Mouse (Mus musculus) retina, postnatal 7 days (tissue): ENCODE results near the gene Uck1.
"Not testable (repeated sequence)": the region's sequence is repeated elsewhere in the genome, so short reads cannot be mapped to it uniquely, and the experiment has no call there.

Experiments
- DNase-seq: peaks from one replicate; pipeline ENCODE4 v3.0.0-alpha.2; 2012; ENCODE audit warnings: low read depth, low spot score

Uck1 gene

DNA sequence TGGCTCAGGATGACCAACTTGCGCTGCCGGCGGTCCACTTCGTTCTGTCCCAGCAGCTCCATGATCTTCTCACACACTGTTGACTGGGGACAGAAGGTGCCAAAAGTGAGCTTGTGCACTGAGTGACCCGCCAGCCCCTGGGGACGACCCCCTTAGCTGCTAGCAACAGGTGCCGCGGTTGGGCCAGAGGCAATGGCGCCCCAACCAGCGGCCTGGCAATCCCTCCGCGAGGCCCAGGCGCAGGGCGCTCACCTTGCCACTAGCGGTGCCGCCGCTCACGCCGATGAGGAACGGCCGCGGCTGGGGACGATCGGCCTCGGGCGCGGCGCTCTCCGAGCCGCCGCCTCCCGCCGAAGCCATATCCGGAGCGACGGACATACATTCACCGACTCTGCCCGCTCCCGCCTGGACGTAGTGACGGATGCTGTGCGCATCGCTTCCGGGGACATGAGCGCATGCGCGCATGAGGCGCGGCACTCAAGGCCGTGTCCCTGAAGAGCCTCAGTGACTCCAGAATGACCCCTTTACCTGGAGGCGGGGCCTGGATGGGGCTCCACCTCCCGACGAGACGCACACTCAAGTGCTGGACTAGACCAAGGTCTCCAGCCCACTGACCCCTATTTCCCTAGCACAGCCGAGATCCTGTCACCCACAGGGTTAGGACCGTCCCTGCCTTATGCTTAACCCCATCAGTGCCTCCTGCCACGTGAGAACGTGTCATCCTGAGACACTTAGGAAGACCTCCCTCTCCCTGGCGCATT lies at the start of gene Uck1:
Gene Uck1 (minus strand): TSS at position 503 of the 761 bp plus-strand sequence.
- peak; percentile 77 for DNase-seq

DNA sequence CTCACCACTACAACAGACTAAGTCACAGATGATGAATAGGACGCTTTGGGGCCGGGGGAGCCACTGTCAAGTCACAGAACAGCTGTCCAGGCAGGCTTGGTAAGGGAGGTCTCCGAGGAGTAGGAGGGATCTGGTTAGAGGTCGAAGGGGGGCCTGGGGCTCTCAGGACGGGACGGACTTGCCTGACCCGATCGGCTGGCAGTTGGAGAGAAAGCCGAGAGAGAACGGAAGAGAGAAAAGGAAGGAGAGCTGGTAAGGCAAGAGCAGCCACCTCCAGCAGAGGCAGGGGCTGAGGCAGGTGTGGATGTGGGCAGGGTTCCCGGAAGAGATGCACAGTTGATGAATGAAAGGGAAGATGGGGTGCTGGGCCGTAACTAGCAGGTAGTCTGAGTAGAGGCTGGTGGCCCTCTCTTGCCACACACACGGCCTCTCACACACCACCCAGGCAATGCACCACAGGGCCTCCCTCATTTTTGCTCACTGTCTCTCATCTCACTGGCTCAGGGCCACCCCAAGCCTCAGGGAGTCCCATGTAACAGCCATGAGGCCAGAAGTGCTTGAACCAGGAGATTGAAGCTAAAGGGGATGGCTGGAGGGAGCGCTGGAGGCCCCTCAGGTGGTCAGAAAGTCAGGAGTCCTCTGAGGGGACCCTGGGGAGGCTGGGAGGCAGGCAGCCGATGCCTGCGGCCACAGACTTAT lies 49.1 kb upstream of the Uck1 start:
- no peak for DNase-seq

DNA sequence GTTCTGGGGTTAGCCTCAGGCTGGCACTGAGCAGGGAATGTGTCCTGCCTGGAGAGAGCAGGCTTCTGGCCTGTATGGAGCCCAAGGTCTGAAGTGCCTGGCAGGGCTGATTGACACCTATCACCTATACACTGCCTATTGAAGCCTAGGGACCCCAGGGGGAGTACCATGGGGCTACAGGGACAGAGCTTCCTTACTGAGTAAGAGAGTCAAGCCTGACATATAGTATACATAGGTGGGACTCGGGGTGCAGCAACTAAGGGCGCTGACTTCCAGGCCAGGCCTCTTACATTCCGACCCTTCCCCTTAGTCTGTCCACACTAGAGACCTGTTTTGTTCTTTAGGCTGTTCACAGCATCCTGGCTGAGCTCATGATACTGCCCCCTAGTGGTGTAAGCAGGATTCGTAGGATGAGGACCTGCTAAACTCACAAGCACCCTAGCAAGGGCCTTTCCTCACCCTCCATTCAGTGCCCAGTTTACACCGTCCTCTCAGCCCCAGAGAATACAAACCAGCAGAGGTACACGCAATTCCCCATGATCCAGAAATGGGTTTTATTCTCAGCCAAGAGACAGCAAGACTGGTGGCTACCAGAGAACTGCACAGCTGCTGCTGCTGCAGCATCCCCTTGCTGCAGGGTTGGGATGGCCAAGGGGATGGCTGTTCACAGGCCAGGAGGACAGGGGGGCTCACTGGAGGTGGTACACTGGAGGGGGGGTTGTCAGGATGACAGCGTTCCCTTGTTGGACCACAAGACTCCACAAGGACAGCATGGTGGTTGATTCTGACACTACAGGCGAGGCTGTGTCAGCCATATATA lies 48.2 kb upstream of the Uck1 start:
- DNase-seq, result peak; percentile 41

DNA sequence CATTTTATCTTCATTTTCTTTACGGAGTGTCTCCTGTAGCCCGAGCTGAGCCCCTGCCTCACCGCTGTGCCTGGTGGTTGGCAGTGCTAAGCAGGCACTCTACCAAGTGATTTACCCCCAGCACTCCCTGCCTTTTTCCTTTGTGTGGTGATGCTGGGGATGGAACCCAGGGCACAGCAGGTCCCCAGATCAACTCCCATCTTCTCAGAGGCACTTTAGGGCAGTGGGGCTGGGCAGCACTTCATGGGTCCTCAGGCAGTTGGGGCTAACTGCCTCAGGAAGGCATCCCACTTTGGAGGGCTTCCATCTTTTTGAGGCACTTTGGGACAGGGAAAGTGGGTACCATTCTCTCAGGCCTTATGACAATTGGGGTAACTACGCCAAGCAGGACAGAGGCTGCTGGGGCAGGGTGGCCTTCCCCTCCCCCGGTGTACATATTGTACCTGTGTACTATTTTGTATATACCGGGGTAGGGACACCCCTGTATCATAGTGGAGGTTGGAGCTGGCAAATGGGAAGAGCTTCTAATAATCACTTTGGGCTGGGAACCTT lies 47.4 kb upstream of the Uck1 start:
- DNase-seq, result no peak

DNA sequence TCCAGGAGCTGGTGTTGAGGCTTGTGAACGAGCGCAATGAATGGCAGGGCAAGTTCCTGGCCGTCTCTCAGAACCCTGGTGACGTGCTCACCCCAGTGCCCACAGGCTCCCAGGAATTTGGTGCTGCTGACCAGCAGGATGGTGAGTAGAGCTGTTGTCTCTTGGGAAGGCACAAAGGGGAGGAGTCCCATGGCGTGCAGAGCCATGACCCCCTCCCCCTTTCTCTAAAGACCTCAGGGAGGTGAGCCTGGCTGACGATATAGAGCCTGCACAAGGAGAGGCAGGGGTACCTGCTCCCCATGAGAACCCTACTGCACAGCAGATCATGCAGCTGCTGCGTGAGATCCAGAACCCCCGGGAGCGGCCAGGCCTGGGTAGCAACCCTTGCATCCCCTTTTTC lies 46.2 kb upstream of the Uck1 start:
- no peak for DNase-seq

DNA sequence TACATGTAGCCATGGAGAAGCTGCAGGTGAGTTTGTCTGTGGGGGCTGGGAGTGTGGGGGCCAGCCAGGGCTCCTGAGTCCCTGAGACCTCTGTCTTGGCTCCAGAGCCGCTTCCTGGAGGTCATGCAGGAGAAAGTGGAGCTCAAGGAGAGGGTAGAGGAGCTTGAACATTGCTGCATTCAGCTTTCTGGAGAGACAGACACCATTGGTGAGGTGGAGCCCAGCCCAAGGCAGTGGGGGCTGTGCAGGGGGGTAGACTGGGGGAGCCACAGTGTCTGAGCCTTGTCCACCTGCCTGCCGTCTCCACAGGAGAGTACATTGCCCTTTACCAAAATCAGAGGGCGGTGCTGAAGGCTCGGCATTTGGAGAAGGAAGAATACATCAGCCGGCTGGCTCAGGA lies 45.7 kb upstream of the Uck1 start:
- DNase-seq, result no peak

DNA sequence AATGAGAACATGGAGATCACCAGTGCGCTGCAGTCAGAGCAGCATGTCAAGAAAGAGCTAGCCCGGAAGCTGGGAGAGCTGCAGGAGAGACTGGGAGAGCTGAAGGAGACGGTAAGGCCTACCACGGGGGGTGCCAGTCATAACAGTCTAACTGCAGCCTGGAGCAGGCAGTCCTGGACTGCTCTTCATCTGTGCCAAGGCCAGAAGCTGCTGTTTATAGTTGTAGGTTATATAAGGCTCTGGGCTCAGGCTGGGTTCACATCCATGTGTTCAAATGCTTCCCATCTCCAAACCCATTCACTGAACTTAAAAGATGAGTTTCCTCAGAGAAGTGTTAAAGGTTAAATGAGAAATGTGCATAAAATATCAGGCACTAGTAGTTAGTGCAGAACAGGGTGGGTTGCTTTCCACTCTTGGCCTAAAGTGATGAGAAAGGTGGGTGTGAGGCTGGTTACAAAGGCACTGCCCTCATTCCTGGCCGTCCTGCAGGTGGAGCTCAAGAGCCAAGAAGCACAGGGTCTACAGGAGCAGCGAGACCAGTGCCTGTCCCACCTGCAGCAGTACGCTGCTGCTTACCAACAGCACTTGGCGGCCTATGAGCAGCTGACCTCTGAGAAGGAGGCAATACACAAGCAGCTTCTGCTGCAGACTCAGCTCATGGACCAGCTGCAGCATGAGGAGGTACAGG lies 44.3 kb upstream of the Uck1 start:
- peak; percentile 46 for DNase-seq

DNA sequence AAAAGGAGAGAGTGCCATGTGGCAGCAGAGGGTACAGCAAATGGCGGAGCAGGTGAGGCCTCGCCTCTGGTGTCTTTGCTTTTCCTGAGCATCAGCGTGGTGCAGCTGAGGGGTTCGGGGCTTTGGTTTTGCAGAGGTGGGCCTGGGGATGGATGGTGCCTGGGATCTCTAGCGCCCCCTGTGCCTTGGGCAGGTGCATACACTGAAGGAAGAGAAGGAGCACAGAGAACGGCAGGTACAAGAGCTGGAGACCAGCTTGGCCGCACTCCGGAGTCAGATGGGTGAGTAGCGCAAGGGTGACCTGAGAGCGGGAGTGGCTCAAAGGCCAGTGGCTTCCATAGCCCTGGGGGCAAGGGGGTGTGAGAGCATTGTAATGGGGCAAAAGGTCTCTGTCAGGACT lies 43.0 kb upstream of the Uck1 start:
- no peak for DNase-seq

DNA sequence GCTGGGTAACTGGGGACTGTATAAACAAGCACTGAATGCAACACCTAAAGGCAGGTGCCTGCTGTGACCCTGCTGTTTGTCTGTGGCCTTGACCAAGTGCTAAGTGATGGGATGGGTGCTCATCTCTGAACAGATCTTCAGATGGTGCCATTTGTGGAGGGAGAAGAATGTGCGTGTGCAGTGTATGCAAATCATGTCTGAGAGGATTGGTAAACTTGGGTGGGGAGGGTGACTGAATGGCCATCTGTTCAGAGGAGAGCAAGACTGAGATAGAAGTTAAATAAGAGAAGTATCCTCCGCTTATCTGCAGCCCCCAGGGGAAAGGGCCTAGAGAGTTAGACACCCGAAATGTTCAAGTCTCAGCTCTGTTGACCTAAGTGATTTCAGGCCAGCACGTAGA lies 39.5 kb upstream of the Uck1 start:
- no peak for DNase-seq

DNA sequence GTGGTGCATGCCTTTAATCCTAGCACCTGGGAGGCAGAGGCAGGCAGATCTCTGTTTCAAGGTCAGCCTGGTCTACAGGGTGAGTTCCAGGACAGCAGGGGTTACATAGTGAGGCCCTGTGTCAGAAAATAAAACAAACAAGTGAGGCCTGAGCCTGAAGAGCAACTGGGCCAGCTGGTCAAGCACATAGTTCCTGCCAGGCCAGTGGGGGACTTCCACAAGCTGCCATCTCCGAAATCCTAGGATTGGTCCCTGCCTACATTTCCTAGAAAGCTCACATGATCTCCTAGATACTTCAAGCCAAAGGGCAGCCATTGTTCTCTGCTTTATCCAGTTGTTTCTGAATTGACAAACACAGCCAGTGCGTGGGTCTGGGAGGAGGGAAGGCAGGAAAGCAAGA lies 35.9 kb upstream of the Uck1 start:
- DNase-seq, result not testable (repeated sequence)

DNA sequence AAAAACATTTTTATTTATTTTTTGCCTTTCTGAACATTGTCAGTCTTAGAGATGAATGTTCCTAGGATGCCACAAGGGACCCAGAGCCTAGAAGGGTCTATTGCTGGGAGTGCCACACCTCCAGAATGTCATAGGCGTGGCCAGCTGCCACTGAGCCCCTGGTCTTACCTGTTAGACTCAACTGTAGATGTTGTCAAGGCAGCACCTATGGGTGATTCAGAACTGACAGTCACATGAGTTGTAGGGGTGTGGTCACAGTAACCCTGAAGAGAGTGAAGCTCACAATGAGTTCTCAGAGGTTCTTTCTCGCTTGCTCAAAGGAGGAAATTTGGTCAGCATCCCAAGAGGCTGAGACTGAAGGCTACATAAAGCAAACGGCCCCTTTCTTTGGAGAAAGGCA lies 35.3 kb upstream of the Uck1 start:
- no peak for DNase-seq

DNA sequence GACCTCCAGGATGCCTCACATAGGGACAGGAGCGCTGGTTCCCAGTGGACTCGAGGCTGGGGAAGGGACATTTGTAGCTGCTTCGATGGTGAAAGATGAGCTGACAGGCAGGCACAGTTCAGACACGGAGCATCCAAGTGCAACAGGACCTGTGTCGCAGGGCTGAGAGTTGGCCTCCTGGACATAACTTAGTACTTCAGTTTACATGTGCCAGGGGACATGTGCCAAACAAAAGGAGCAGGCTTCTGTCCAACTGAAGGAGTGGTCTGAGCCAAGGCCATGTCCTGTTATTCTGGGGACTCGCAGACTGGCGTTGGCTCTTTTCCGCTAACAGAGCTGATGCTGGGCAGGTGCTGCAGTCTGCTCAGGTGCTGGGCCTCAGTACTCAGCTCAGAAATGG lies 34.4 kb upstream of the Uck1 start:
- DNase-seq, result no peak

DNA sequence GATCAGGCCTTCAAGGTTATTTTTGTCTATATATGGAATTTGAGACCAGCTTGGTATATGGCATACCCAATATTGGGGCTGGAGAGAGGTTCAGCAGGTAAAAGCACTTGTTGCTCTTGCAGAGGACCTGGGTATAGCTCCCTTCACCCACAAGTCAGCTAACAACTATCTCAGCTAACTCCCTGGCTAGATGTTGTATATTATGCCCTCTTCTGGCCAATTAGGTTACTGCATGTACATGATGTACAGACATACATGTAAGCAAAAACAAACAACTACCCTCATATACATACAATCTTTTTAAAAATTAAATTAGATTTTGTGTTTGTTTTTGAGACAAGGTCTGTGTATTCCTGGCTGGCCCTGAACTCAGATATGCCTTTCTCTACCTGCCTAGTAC lies 29.6 kb upstream of the Uck1 start:
- DNase-seq, result no peak

DNA sequence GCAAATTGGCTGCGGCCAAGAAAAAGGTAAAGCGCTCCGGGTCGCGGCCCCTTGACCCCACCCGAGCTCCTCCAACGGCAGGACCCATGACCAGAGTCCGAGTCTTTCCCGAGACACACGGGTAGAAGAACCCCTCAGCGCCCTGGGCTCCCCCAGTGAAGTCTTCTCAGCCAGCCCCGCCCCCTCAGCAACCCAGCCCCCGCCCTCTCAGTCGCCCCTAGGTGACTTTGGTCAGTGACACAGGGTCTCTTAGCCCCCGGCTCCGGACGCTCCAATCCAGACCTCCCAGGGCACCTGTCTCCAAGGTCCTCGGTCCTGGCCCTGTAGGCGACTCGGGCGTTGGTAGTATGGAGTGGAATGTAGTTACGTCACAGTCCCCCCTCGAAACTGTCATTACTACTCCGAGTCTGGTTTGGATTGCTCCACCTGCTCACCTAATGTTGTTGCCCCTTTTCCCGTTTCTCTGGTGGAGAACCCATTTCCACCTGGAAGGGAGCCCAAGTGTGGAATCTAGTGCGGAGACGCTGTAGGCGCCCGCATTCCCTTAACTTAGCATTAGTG lies 28.5 kb upstream of the Uck1 start:
- DNase-seq, result no peak

DNA sequence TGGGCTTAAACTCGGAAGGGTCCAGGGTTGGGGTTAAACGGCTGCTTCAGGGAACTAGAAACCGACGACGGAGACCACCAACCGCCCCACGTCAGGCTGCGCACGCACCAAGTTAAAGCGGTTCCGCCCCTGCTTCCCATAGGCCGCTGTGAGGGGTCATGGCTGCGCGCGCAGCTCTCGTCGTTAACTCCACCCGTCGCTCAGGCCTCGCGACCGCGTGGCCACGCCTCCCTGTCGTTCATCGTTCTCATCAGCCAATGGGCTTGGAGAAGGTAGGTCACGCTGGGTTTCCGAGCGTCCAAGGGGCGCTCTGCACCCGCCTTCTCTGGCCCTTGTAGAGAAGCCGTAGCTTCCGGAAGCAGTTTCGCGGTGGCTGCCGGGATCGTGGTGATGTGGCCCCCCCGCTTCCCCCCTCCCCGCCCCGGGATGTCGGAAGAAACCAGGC lies 28.0 kb upstream of the Uck1 start, which contains the start of gene Swi5:
Gene Swi5 (minus strand): TSS at position 153 of the 445 bp plus-strand sequence.
- DNase-seq, result peak; percentile 100

DNA sequence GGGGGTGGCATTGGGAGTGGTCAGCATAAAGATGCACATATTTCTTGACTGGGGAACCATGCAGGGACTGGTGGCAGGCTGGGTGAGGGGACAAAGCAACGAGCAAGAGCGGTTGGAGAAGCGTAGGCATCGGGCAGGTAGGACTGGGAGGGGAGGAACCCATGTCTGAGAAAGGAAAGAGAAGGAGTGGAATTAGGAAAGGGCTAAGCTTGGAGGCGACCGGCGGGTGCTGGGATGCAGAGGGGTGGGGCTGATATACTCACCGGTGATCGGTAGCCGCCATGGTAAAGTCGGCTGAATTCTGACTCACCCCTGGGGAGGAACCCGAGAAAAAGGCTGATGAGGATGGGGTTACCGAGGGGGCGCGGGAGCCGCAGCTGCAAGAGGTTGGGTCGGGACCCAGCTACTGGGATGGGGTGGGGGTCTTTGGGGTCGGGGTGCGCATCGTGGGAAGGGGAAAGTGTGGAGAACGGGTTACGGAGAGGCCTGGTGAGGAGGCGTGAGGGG lies 27.4 kb upstream of the Uck1 start, which contains the start of gene Golga2:
Gene Golga2 (plus strand): TSS at position 51 of the 507 bp plus-strand sequence.
- no peak for DNase-seq

DNA sequence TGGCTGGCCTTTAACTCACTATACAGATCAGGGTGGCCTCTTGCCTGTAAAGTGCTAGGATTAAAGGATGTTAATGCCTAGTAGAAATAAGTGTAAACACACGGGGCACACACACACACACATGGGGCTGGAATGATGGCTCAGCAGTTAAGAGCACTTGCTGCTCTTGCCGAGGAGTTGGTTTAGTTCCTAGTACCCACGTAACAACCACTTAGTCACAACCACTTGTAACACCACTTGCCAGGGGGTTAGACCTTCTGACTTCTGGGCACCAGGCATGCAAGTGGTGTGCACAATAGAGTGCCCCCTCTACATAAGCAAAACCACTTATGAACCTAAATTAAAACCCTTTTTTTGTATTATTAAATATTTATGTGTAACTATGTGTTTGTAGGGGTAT lies 24.0 kb upstream of the Uck1 start:
- DNase-seq, result no peak

DNA sequence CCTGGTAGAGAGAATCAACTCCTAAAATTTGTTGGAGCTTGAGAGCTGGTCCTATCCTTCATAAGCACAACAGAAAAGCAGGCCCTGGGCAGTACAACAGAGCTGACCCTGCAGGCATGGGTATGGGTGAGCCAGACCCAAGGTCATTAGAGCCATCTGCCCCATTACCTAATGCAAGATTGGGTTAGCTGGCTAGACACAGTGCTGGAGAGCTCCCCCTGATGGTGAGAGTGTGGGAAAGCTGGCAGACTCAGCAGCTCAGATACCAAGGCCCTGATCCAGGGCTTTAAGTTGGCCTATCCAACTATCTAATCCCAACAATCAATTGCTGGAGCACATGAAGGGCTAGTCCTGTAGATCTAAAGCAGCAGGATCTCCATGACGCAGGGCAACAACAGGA lies 22.8 kb upstream of the Uck1 start:
- peak; percentile 54 for DNase-seq

DNA sequence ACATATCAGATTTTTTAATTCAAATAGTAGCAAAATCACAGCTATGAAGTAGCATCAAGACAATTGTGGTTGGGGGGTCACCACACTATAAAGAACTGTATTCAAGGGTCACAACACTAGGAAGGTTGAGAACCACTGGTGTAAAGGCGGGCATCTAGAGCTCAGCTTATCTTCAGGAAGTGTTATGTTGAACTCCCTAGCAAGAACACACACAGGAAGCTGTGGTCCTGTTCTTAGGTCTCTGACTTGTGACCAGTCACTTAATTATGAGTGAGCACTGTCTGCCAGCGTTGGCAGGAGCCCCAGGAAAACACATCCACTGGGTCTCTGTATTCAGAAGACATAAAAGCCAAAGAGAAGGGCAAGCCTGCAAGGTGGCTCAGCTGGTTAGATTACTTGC lies 22.3 kb upstream of the Uck1 start:
- DNase-seq, result no peak

DNA sequence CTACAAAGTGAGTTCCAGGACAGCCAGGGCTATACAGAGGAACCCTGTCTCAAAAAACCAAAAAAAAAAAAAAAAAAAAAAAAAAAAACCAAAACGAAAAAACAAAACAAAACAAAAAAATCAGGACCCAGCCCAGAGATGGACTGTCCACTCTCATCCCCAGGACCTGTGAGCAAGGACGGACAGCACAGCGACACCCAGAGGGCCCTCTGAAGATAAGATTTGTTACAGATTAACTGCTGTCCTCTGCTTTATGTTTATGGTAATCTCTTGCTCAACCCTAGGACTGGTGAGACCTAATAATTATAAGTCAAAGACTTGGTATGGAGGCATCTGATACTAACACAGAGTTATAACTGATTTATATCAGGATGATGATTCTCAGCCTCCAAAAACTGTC lies 15.9 kb upstream of the Uck1 start:
- DNase-seq, result no peak

DNA sequence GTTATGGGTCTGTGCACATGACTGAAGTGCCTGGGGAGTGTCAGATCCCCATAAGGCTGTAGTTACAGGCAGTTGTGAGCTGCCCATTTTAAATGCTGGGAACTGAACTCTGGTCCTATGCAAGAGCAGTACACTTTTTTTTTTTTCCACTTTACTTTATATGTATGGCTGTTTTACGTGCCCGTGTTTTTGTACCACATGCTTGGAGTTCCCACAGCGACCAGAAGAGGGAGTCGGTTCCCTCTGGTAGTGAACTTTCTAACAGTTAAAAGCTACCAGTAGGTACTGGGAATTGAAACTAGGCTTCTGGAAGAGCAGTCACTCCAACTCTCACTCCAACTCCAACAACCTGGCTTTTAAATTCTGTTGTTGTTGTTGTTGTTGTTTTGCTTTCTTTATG lies 676 bp upstream of the Uck1 start:
- peak; percentile 9 for DNase-seq
